Mouse (Mus musculus) hindbrain, postnatal 0 days (tissue): ENCODE results near the gene Pitpnm3. TPM values are rescaled to one million over a fixed set of nuclear protein-coding genes. Genes with fewer than 3 reads are reported as not detected.
A peak's percentile ranks its signal among the peaks of the same experiment; 100 is the strongest.

Experiments used
- ATAC-seq: fragments of 200-750 bp; cut with Nextera tagmentation; 2 replicates; pipeline ENCODE4 v1.8.0; 2017; ENCODE audit warnings: mild to moderate bottlenecking, moderate TSS enrichment, moderate library complexity
- DNase-seq: peaks from one replicate; pipeline ENCODE4 v3.0.0-alpha.2; 2015; ENCODE audit warnings: low spot score
- H3K27ac ChIP-seq: fragments of 300-500 bp; sonication (generic); 2 replicates; pipeline ENCODE4 v1.5.1; 2014; ENCODE audit warnings: mild to moderate bottlenecking
- H3K27me3 ChIP-seq: fragments of 300-500 bp; sonication (generic); 2 replicates; pipeline ENCODE4 v1.6.1; 2014; ENCODE audit warnings: low read length, mixed read lengths; ENCODE audit not compliant: insufficient read depth
- H3K36me3 ChIP-seq: fragments of 300-500 bp; sonication (generic); 2 replicates; pipeline ENCODE4 v1.6.1; 2014; ENCODE audit warnings: low read length, mixed read lengths; ENCODE audit not compliant: insufficient read depth
- H3K4me1 ChIP-seq: fragments of 300-500 bp; sonication (generic); 2 replicates; pipeline ENCODE4 v1.6.1; 2014; ENCODE audit warnings: antibody characterized with exemption, low read length, mixed read lengths; ENCODE audit not compliant: insufficient read depth
- H3K4me2 ChIP-seq: fragments of 300-500 bp; sonication (generic); 2 replicates; pipeline ENCODE4 v1.6.1; 2014; ENCODE audit warnings: low read depth, mild to moderate bottlenecking, low read length, moderate library complexity, mixed read lengths
- H3K4me3 ChIP-seq: fragments of 300-500 bp; sonication (generic); 2 replicates; pipeline ENCODE4 v1.5.1; 2014; ENCODE audit warnings: low read length
- H3K9ac ChIP-seq: fragments of 300-500 bp; sonication (generic); replicated peaks from 2 replicates; pipeline ENCODE4 v1.6.1; 2014; ENCODE audit warnings: mild to moderate bottlenecking, low read length, moderate library complexity, mixed read lengths
- H3K9me3 ChIP-seq: fragments of 300-500 bp; sonication (generic); 2 replicates; pipeline ENCODE4 v1.6.1; 2016; ENCODE audit warnings: low read length, mixed read lengths
- CTCF ChIP-seq: IDR thresholded peaks from 2 replicates; pipeline ENCODE4 v1.5.1; 2016; ENCODE audit warnings: antibody characterized with exemption, control low read depth, low read depth
- WGBS: fragments of 180-500 bp; shearing (Covaris S2); extraction: QIAGEN DNeasy Blood & Tissue Kit; methylation state at CpG from one replicate; pipeline ENCODE4 v1.1.7; 2014; 5-methylcytosine and 5-hydroxymethylcytosine counted together
- polyA plus RNA-seq: library from polyadenylated mRNA; unstranded; fragments of >200 nt; fragmentation: Nextera tagmentation; extraction: Ambion mirVana; gene quantifications from 2 replicates; pipeline ENCODE4 v1.2.1, GENCODE M21; 2015
- total RNA-seq: library from RNA; depleted of rRNA; stranded (reverse); fragments of >200 nt; gene quantifications from 2 replicates; pipeline ENCODE4 v1.2.3, GENCODE M21; 2014

Gene Pitpnm3
- total and polyA plus RNA-seq, 2 experiments from 2014 or later, result 6.1 to 26.3 TPM

- ATAC-seq, result no peak
- no peak overlapping the region for H3K4me2 ChIP-seq
- 59% methylated on average over 6 of the region's 6 CpGs for WGBS
These were observed 4.6 kb upstream of the Pitpnm3 start for GRCm38 (mm10) chr11:72140198-72140597.

GRCm38 (mm10) chr11:72136231-72136982, 829 bp upstream of the Pitpnm3 start:
- Histone ChIP-seq H3K4me2 (peak overlapping the region; percentile 92), H3K36me3 (no peaks in the 10 kb centered on the region), H3K4me1 (peaks cover 12% of the 10 kb centered on the region; the same call in 1 of the 2 replicates), H3K27ac (no peak overlapping the region), H3K9ac (peak overlapping the region; percentile 83), H3K27me3 (no peaks in the 10 kb centered on the region), H3K4me3 (peak overlapping the region; percentile 67), H3K9me3 (no peaks in the 10 kb centered on the region)
- TF ChIP-seq CTCF, result no peak
- 0 out of 2 replicates have a peak, but pooled peaks have one; percentile 10 for ATAC-seq
- no peak for DNase-seq
- 36% methylated on average over 11 of the region's 11 CpGs for WGBS

More at GRCm38 (mm10) chr11:72140198-72140597, 4.6 kb upstream of the Pitpnm3 start:
- no peak overlapping the region for H3K4me3 ChIP-seq
- H3K27me3 ChIP-seq, result no peaks in the 10 kb centered on the region
- H3K9ac ChIP-seq, result no peak overlapping the region
- DNase-seq, result no peak
- TF ChIP-seq CTCF, result no peak
- peaks cover 5% of the 10 kb centered on the region; the same call in 1 of the 2 replicates for H3K4me1 ChIP-seq
- no peaks in the 10 kb centered on the region for H3K9me3 ChIP-seq
- no peaks in the 10 kb centered on the region for H3K36me3 ChIP-seq
- H3K27ac ChIP-seq, result no peak overlapping the region

- TF ChIP-seq CTCF, result no peak
- peaks cover 21% of the 10 kb centered on the region for H3K4me1 ChIP-seq
- peak overlapping the region; percentile 67 for H3K4me3 ChIP-seq
- H3K27ac ChIP-seq, result peak overlapping the region; percentile 60; the same call in 1 of the 2 replicates
- no peaks in the 10 kb centered on the region for H3K9me3 ChIP-seq
- H3K36me3 ChIP-seq, result no peaks in the 10 kb centered on the region
- H3K9ac ChIP-seq, result peak overlapping the region; percentile 83
- ATAC-seq, result peak; percentile 9; the same call in 1 of the 2 replicates
- 13% methylated on average over 24 of the region's 24 CpGs for WGBS
- no peaks in the 10 kb centered on the region for H3K27me3 ChIP-seq
- H3K4me2 ChIP-seq, result peak overlapping the region; percentile 92
- no peak for DNase-seq
These were observed 819 bp downstream of the Pitpnm3 start for GRCm38 (mm10) chr11:72134536-72135382.

GRCm38 (mm10) chr11:72133075-72133474, 2.5 kb downstream of the Pitpnm3 start:
- Histone ChIP-seq H3K9me3 (no peaks in the 10 kb centered on the region), H3K4me1 (peaks cover 22% of the 10 kb centered on the region), H3K9ac (no peak overlapping the region), H3K27ac (peak overlapping the region; percentile 11; the same call in 1 of the 2 replicates), H3K27me3 (no peaks in the 10 kb centered on the region), H3K36me3 (no peaks in the 10 kb centered on the region), H3K4me3 (no peak overlapping the region), H3K4me2 (no peak overlapping the region)
- no peak for TF ChIP-seq CTCF
- 44% methylated on average over 10 of the region's 10 CpGs for WGBS
- ATAC-seq (no peak), DNase-seq (peak; percentile 49)

- Histone ChIP-seq H3K4me1 (peaks cover 29% of the 10 kb centered on the region), H3K4me3 (no peak overlapping the region), H3K4me2 (no peak overlapping the region), H3K27me3 (no peaks in the 10 kb centered on the region), H3K27ac (peak overlapping the region; percentile 7; the same call in 1 of the 2 replicates), H3K9ac (no peak overlapping the region), H3K9me3 (no peaks in the 10 kb centered on the region), H3K36me3 (no peaks in the 10 kb centered on the region)
- no peak for ATAC-seq
- 17% methylated on average over 3 of the region's 3 CpGs for WGBS
- DNase-seq, result peak; percentile 65
- TF ChIP-seq CTCF, result no peak
These were observed 3.3 kb downstream of the Pitpnm3 start for GRCm38 (mm10) chr11:72132266-72132665.

GRCm38 (mm10) chr11:72131697-72132096, 3.9 kb downstream of the Pitpnm3 start:
- Histone ChIP-seq H3K4me2 (no peak overlapping the region), H3K27ac (no peak overlapping the region), H3K9ac (no peak overlapping the region), H3K36me3 (no peaks in the 10 kb centered on the region), H3K4me1 (peaks cover 29% of the 10 kb centered on the region), H3K9me3 (no peaks in the 10 kb centered on the region), H3K27me3 (no peaks in the 10 kb centered on the region), H3K4me3 (no peak overlapping the region)
- WGBS, result 95% methylated on average over 1 of the region's 1 CpGs
- no peak for ATAC-seq
- no peak for TF ChIP-seq CTCF
- no peak for DNase-seq
